Mouse (Mus musculus): ENCODE results near the gene Elovl5.

DNA sequence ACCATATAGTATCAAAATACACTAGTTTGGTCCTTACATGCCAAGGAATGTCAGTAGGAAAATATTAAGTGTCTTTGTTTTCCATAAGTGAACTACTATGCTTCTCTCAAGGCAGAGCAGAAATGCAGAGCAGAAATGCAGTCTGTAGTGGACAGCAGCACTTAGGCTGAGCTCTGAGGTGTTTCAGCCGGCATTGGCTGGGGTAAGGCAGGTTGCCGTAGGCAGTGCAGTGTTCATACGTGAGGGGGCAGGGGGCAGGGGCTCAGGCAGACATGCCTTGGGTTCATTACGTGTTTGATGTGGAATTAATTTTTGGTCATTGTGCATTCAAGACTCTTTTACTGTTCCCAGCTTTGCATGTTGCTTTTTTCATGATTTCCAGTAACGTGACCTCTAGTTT lies 12.1 kb downstream of the Elovl5 start:
- TF ChIP-seq CTCF (IDR thresholded peaks at IDR 0.05; ENCODE audit: low read depth, low read length) (no peak), POLR2A (IDR thresholded peaks at IDR 0.05; ENCODE audit: insufficient read depth, low read length) (no peak)

Measured in ES-Bruce4 (cell line).